Mouse (Mus musculus) megakaryocyte-erythroid progenitor cell, adult 5-6 weeks (primary cell): ENCODE data around the gene Gm9513. TPM values are rescaled to one million over a fixed set of nuclear protein-coding genes. Genes with fewer than 3 reads are reported as not detected.

Experiments used
- ATAC-seq: replicated peaks from 2 replicates; pipeline ENCODE4 v1.8.0; 2016; ENCODE audit warnings: mild to moderate bottlenecking, inconsistent platforms; ENCODE audit not compliant: severe bottlenecking, poor library complexity, low FRiP score, low TSS enrichment
- total RNA-seq, 2 experiments: library from RNA; stranded (forward) in 1 of 2; stranded (reverse) in 1 of 2; fragments of 200-1000, 215-1000 nt in 1 of 2; fragments of >200 nt in 1 of 2; fragmentation: Nextera tagmentation in 1 of 2; gene quantifications; 2 replicates each; pipeline ENCODE4 v1.2.3; 2014 to 2017

The Gm9513 gene
- total RNA-seq (2014; fragmentation: Nextera tagmentation) (not detected in 2 replicates), total RNA-seq (2017) (not detected in 2 replicates)

GRCm38 (mm10) chr9:36475338-36475737 lies at the start of gene Gm9513:
TSS of gene Gm9513 (plus strand) at chr9:36475638.
- ATAC-seq, result no peak

- no peak for ATAC-seq
These were observed 43.9 kb upstream of the Gm9513 start, which contains the start of gene Gm7257 for GRCm38 (mm10) chr9:36431584-36431983. TSS of gene Gm7257 (plus strand) at chr9:36431884.

- ATAC-seq, result no peak
These were observed 40.2 kb upstream of the Gm9513 start for GRCm38 (mm10) chr9:36435051-36435764.

- ATAC-seq, result no peak
These were observed 19.2 kb downstream of the Gm9513 start for GRCm38 (mm10) chr9:36494501-36495220.

DNA sequence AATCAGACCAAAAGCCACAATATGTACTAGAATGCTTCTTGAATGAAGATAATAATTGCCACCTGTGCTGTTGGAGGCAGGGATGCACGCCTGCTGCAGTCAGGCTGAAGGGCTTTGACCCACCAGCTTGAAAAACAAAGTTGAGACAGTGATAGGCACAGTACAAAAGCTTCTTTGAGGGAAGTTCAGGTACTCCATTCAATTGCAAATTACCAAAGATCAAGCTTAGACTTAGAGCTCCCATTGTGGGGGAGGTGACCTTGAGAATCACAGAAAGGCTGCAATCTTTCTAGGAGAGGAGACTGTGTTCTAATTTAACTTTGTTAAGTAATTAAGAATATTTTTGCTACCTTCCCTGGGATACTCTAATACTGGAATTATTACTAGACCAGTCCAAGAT lies 20.4 kb downstream of the Gm9513 start:
- no peak for ATAC-seq

GRCm38 (mm10) chr9:36504211-36504610 lies 28.8 kb downstream of the Gm9513 start:
- ATAC-seq, result no peak

Other genes with a start within 250 kb of the Gm9513 start
- not detected in 2 replicates for gene Gm7257, start 43.8 kb upstream of the Gm9513 start, total RNA-seq (2014; fragmentation: Nextera tagmentation)
- gene Gm7257, start 43.8 kb upstream of the Gm9513 start, total RNA-seq (2017), result not detected in 2 replicates
- gene Gm5615, start 66.3 kb downstream of the Gm9513 start, total RNA-seq (2014; fragmentation: Nextera tagmentation), result not detected in 2 replicates
- gene Gm5615, start 66.3 kb downstream of the Gm9513 start, total RNA-seq (2017), result not detected in 2 replicates
- gene Gm17689, start 107.0 kb downstream of the Gm9513 start, total RNA-seq (2014; fragmentation: Nextera tagmentation), result not detected in 2 replicates
- gene Gm17689, start 107.0 kb downstream of the Gm9513 start, total RNA-seq (2017), result not detected in 2 replicates
- not detected in 2 replicates for gene A630095E13Rik, start 167.7 kb downstream of the Gm9513 start, total RNA-seq (2014; fragmentation: Nextera tagmentation)
- not detected in 2 replicates for gene A630095E13Rik, start 167.7 kb downstream of the Gm9513 start, total RNA-seq (2017)
- gene Acrv1, start 217.6 kb downstream of the Gm9513 start, total RNA-seq (2014; fragmentation: Nextera tagmentation), result not detected in 2 replicates
- not detected in 2 replicates for gene Acrv1, start 217.6 kb downstream of the Gm9513 start, total RNA-seq (2017)